Mouse (Mus musculus) cerebellum, adult 2 months (tissue): ENCODE results near the gene Pgc.

ENCODE experiments used
- CTCF ChIP-seq: fragments of 200-500 bp; IDR thresholded peaks from 2 replicates; pipeline ENCODE4 v1.5.1; 2011; ENCODE audit warnings: low read depth, mild to moderate bottlenecking, control low read depth, low read length, moderate library complexity, borderline replicate concordance; ENCODE audit not compliant: insufficient read depth
- POLR2A ChIP-seq: fragments of 200-500 bp; IDR thresholded peaks from 2 replicates; pipeline ENCODE4 v1.6.1; 2011; ENCODE audit warnings: low read length, control low read depth, borderline replicate concordance; ENCODE audit not compliant: insufficient read depth

GRCm38 (mm10) chr17:47762518-47763340 is 36.1 kb downstream of the Pgc start:
- TF ChIP-seq CTCF (no peak), POLR2A (no peak)
